Mouse (Mus musculus): ENCODE results near the gene Dgkb. TPM values are rescaled to one million over a fixed set of nuclear protein-coding genes. Genes with fewer than 3 reads are reported as not detected.

Dgkb gene
- total and polyA plus RNA-seq, 3 experiments, result not detected

- TF ChIP-seq POLR2AphosphoS2 (IDR thresholded peaks at IDR 0.05; ENCODE audit: low read depth, low read length) (no peak), NRF1 (IDR thresholded peaks at IDR 0.05; ENCODE audit: low read depth, low read length) (no peak), ZKSCAN1 (IDR thresholded peaks at IDR 0.05; ENCODE audit: borderline replicate concordance, low read depth, low read length) (no peak), MAFK (IDR thresholded peaks at IDR 0.05; ENCODE audit: insufficient replicate concordance, low read length) (no peak), ZNF384 (IDR thresholded peaks at IDR 0.05; ENCODE audit: low read depth, low read length) (no peak), JUN (IDR thresholded peaks at IDR 0.05; ENCODE audit: insufficient read depth, low read depth, low read length) (no peak)
- Histone ChIP-seq H3K27me3 (replicated peaks) (no peaks in the 10 kb centered on the region), H3K27ac (ENCODE audit: insufficient read depth, low read depth) (no peak overlapping the region), H3K4me2 (ENCODE audit: insufficient read depth, low read depth, poor library complexity, severe bottlenecking) (no peak overlapping the region), H3K36me3 (replicated peaks in 1 of 2; ENCODE audit: control insufficient read depth in 1 of 2, insufficient read depth in 1 of 2, low read length in 1 of 2) (no peaks in the 10 kb centered on the region), H3K4me3 (replicated peaks in 1 of 3; ENCODE audit: low read depth in 2 of 3, low read length in 2 of 3, poor library complexity in 1 of 3) (no peak overlapping the region), H3K79me2 (replicated peaks; ENCODE audit: control insufficient read depth, extremely low read depth, insufficient read depth, poor library complexity, severe bottlenecking) (no peaks in the 10 kb centered on the region), H3K4me1 (ENCODE audit: control insufficient read depth in 1 of 2, insufficient read depth in 2 of 2) (no peaks in the 10 kb centered on the region), H3K9me3 (replicated peaks; ENCODE audit: low read length) (no peaks in the 10 kb centered on the region), H3K9ac (ENCODE audit: insufficient read depth, low read depth) (no peak overlapping the region)
- DNase-seq (ENCODE audit: extremely low read depth), result no peak
- dilution Hi-C loops (cut with MboI; ENCODE audit: extremely low pct_ligation_motif_present, extremely low pct_unique_long_range_greater_than_20kb, low sequenced_read_pairs) (no loop called here), in situ Hi-C loops (cut with MboI; ENCODE audit: low pct_ligation_motif_present, low pct_unique_long_range_greater_than_20kb, low sequenced_read_pairs) (no loop called here)
Measured at GRCm38 (mm10) chr12:38668265-38668664, 850.7 kb downstream of the Dgkb start.
